In the genomic region with DNA sequence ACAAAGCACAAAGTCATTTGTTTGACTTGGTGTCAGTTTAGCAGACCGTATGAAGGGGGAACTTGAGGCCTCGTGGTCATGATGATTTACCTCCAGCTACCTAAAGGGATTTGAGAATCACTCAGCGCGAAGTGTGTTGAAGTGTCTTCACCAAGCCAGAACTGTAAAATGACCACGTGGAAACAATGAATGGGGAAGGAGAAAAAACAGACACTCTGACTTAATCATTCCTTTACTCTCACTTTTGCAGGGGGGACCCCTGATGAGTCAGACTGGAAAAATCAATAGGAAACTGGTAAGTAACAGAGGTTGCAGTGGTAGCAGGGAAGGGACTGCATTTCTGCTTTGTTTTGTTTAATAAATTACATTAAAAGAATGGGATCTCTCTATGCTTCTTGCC, we compare ENCODE assay signal across 1 mouse cellular context.
TF ChIP-seq lines count a peak whose summit lies in the region.

No protein-coding gene starts in this region.

TF ChIP-seq in CH12.LX, 34 proteins besides CTCF, POLR2A, EP300 and RAD21 (continued from another document):
- TF ChIP-seq ELF1 (IDR thresholded peaks at IDR 0.05; ENCODE audit: low read depth, low read length): peak; percentile 51; the same call in 1 of the 2 replicates
- TF ChIP-seq ZMIZ1 (IDR thresholded peaks at IDR 0.05; ENCODE audit: low read depth, low read length): peak; percentile 5; the same call in 1 of the 2 replicates
- TF ChIP-seq RCOR1 (conservative IDR thresholded peaks at IDR 0.05; ENCODE audit: low read depth, low read length): peak; percentile 98
- TF ChIP-seq JUND (conservative IDR thresholded peaks at IDR 0.05; ENCODE audit: low read depth, low read length): peak; percentile 98
- TF ChIP-seq BHLHE40 (IDR thresholded peaks at IDR 0.05; ENCODE audit: low read depth, low read length): peak; percentile 91
- no peak for TF ChIP-seq GABPA (IDR thresholded peaks at IDR 0.05; ENCODE audit: insufficient replicate concordance, low read depth, low read length)
- TF ChIP-seq TBP (conservative IDR thresholded peaks at IDR 0.05; ENCODE audit: low read depth, low read length): peak; percentile 68; the same call in 1 of the 2 replicates
- peak; percentile 99 for TF ChIP-seq ETS1 (conservative IDR thresholded peaks at IDR 0.05; ENCODE audit: low read depth, low read length)
- TF ChIP-seq PAX5 (IDR thresholded peaks at IDR 0.05; ENCODE audit: low read length): no peak
